Mouse (Mus musculus) layer of hippocampus, postnatal 36 days (tissue): ENCODE results near the gene Hexim2. TPM values are rescaled to one million over a fixed set of nuclear protein-coding genes. Genes with fewer than 3 reads are reported as not detected.
A peak's percentile ranks its signal among the peaks of the same experiment; 100 is the strongest.

Experiments used
- DNase-seq, 2 experiments: peaks; one replicate each; pipeline ENCODE4 v3.0.0; 2022
- total RNA-seq, 2 experiments: library from RNA; stranded (reverse); gene quantifications; 2 replicates each; pipeline ENCODE4 v1.2.3; 2021

Gene Hexim2
- total RNA-seq: 10 to 100 TPM; 14.8 to 14.9 TPM

DNA sequence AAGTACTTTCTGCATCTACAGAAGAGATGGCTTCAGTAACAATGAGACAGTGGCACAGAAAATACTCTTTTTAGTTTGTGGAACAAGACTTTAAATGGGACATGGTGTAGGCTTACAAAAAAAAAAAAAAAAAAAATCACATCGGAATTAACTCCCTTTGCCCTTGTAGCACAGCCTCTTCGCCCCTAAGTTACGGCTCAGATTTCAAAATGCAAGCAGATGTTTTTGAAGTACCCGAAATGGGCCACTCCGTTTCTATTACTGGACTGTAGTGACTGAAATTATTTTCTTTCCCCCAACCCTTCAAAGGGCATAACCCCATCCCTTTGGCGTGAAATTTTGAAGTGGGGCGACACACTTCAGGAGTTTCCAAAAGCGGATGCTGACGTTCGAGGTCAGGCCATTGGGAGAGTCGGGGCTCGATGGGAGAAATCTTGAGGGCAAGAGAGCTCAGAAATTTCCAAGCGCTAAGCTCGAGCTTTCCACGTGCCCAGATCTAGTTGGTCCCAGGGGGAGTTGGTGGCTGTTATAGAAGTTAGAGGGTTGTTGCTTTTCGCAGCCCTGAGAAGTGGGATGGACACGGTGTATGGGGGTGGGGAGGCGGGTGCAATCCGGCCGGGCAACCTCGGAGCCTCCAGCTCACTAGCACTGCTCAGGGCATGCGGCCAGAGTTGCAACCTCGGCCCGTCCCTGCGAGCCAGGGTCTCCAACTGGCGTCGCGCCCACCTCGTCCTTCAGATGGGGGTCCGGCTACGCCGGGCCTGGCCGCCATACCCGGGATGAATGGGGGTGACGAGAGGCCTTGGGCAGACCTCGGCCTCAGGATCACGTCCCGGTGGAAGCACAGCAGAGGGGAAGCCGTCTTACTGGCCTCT is at the start of gene Hexim2:
Gene Hexim2, plus strand, starts transcription at position 729 of the 875 bp plus-strand sequence.
- peak in 1 of 2 experiments; percentile 65 for DNase-seq

DNA sequence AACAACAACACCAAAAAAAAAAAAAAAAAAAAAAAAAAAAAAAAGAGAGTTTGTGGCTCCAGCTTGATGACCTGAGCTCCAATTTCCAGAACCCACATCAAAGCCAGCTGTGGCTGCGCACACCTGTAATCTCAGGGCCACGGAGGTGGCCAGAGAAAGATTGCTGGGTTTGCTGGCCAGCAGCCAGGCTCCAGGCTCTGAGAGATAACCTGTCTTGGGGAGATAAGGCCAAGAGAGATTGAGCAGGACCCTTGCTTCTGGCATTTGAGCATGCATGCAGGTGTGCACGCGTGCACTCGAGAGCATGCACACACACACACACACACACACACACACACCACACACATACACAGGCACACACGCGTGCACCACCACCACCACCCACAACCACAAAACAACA is 38.9 kb upstream of the Hexim2 start:
- DNase-seq: peak in 1 of 2 experiments; percentile 1

DNA sequence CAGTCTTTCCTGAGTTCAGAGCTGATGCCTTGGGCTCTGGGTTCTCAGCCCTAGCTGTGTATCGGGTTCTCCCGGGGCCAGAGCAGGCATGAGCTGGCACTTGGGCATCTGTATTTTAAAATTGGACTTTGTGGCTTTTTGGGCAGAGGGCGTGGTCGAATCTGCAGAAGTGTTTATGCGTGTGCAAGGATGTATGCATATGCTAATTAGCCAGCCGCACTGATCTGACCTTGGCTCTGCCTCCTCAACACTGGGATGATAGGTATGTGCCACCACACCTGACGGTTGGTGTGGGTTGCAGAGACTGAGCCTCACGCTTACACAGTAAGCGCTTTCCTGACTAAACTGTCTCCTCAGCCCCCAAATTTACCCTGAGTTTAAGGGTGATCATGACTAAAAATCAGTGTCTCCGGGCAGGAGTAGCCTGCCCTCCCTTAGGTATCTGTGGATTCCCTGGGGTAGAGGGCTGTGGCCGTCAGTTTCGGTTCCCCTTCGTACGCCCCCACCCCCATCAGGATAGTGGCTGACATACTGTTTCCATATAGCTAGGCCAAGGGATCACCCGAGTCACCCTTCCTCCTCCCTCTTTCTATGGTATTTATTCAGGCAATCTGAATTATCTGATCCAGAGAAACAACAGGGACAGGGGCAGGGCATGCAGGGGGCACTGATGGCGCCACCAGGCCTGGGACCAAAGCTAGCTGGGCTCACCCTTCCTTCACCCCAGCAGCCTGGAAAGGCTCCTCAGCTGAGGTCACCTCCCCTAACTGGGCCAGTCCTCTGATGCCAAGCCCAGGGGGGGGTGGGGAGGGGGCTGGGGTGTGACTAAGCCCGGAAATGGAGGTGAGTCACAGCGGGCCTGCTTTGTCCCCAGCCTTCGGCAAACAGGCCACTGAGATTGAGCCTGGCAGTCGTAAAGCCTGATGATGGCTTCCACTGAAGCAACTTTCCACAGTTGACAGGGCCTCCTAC is 38.1 kb upstream of the Hexim2 start:
- DNase-seq: peak in 1 of 2 experiments; percentile 1

DNA sequence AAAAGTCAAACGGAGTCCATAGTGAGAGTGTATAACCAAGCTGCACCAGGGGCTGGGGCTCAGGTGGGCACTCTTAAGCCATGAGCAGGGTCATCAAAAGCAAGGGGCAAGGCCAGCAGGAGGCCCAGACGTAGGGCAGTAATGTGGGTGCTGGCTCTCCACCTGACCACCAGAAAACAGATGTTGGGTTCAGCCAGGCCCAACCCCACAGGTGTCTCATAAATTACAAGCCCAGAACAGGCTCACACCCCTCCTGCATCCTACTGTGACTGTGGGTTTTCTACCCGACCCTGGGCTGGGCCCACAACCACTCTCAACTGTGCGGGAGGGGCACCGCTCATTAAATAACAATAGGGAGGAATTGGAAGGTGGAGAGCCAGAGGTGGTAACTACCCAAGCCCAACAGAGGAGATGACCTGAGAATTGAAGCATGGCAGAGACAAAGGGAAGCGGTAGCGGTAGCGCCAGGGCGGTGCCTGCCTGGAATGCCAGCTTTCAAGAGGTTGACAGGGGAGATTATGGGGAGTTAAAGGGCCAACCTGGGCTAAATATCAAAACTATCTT is 37.0 kb upstream of the Hexim2 start:
- DNase-seq: peak in 1 of 2 experiments; percentile 2

DNA sequence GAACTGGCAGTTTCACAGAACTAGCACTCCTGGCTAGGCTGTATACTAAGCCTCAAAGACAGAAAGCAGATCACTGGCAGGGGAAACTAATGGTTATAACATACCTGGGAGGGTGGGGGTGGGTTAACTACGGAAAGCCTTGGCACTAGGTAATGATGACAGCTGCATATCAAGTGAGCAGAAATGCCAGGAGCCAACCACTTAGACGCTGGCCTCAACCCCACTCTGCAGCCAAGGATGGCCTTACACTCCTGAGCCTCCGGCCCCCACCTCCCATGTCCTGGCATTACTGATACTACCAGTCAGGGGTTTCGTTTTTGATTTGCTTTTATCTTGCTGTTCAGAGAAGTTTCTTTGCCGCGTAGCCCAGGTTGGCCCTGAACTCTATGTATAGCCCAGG is 36.4 kb upstream of the Hexim2 start:
- no peak for DNase-seq

DNA sequence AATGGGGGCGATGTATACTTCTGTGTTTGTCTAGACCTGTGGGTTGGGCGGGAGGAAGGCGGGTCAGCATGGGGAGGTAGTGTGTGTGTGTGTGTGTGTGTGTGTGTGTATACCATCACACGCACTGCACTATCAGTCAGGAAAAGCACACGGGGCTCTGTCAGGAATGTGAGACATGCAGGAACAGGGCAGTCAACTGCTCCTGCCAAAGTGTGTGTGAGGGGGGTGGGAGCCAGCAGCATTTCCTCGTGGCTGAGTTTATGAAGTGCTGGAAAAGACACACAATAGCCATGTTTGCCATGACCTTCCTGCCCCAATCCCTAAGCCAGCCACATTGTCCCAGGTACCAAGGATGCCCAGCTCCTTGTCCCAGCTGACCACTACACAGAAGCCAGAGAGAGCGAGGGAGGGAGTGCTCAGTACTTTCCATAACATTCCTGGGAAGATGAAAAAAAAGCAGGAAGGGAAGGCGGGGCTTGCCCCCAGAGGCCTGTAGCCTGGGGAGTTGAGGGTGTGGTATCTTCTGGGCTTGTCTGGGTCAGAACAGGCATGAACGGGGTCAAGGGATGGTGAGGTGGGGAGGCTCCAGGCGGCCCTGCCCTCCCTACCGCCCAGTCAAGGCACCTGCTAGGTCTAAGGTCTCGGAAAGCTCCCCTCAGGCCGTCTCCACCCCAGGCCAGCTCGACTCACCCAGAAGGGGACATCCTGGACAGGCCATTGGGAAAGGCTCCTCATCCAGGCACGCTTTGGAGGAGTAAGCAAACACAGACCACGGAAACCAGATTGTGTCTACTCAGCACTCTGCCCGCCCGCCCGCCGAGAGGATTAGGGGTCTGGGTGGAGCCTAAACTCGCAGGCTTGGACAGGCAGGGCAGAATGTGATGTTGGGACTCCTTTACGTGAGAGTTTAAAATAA is 35.0 kb upstream of the Hexim2 start:
- DNase-seq: no peak

DNA sequence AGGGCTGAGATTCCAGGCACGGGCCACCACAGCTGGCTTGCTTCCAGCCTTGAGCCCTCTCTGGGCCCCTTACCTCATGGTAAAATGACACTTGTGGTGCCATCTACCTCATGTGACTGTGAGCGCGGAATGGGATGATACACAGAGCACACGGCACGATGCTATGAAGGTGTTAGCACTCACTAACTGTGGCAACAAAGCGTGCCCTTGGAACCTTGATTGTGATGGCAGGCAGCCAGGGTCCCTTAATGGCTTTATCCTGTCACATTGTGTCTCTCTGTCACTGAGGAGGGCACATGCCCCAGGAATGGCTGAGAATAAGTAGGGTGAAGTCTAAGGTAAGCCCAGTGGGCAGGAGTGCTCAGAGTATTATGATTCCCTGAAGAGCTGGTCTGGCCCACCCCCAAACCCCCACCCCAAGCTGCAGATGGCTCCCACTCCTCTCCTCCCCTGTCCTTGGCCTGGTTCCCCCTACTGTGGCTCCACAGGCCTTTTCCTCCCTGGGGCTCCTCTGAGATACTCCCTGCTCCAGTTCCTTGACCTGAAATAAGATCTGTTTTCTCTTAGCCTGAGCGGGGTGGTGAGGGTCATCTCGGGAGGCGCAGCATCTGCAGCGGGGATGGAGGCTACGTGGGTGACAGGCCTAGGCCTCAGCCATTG is 33.6 kb upstream of the Hexim2 start:
- no peak for DNase-seq

DNA sequence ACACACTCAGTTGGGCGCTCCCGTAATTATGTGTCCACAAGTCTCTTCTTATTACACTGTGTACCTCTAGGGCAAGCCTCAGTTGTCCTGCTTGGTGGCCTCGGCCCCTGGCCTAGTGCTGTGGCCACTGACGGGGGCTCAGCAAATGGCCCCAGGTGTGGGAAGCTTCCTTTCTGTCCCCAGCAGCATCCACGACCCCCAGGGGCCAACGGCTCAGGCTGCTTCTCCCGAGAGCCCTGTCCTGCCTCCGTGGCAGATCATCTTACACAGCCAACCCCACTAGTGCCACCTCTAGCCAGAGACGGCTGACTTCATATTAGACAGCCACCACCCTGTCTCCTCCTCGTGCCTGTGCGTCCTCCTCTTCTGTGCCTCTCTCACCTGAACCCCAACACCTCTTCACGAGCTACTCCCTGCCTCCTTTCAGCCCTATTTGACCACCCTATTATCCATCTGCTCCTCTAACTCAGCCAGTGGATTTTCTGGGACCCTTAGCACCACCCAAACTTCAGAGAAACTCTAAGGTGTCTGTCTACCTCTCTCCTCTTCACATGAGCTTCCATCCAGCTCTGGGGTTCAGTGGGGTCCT is 32.8 kb upstream of the Hexim2 start:
- no peak for DNase-seq

DNA sequence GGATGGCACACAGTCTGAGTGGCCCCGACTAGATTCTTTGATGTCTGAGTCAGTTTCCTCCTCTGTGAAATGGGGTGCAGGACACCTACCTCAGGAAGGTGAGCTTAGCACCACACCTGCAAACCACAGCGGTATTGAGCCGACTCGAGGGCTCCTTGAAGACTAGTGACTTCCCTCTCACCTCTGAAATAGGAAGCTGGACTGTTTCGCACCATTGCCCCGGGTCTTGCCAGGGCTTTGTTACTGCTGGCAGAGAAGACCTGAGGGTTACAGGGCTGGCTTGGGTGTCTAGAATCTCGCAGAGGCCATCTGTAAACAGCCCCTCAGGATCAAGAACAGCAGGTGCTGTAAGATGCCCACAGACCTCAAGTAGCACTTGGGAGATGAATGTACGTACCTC is 31.9 kb upstream of the Hexim2 start:
- DNase-seq: no peak

DNA sequence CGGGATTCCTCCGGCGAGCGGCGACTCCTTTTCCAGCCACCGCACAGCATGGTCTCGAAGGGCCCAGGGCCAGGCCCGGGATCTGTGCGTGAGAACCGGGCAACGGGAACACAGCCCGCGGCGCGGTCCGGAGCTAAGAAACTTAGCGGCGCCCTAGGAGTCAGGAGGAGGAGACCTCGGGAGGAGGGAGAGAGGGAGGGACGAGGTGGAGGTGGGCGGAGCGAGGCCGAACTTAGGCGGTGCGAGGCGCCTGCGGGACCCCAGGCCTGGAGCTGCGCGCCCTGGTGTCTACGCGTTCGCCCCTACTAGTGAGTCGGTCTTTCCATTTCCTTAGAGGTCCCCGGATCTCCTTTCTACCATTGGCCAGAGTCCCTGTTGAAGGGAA is 30.8 kb upstream of the Hexim2 start, which contains the start of the genes Plcd3 and Acbd4:
Gene Plcd3, minus strand, starts transcription at position 178 of the 385 bp plus-strand sequence.
Gene Acbd4, plus strand, starts transcription at position 202 of the 385 bp plus-strand sequence.
- DNase-seq: peak; percentile 70 to 75

DNA sequence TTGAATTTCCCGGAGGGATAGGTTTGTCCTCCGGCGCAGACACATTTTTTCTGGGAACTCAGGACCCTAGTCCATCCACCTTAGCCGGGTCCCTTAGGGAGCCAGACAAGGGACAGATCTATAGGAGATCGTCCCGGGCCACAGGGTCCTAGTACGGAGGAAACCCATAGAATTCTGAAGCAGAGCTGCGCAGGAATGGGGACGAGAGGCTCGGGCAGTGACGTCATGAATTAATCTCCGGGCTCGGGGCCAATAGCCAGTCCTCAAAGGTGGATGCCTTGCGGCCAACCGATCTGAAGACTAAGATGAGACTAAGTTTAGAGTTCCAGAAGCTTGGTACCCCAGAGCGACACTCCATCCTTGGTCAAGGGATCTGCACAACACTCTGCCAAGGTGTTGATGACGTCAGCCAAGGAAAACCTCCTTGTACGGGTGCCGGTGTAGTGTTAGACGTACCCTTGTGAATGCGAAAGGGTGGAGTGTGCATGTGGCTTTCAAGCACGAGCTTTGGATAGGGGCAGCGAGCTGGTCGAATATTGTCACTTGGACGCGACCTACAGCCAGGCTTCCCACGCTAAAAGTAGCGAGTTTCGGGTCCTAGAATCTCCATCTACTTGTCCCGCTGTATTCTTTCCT is 30.2 kb upstream of the Hexim2 start:
- DNase-seq: peak; percentile 62 to 68

DNA sequence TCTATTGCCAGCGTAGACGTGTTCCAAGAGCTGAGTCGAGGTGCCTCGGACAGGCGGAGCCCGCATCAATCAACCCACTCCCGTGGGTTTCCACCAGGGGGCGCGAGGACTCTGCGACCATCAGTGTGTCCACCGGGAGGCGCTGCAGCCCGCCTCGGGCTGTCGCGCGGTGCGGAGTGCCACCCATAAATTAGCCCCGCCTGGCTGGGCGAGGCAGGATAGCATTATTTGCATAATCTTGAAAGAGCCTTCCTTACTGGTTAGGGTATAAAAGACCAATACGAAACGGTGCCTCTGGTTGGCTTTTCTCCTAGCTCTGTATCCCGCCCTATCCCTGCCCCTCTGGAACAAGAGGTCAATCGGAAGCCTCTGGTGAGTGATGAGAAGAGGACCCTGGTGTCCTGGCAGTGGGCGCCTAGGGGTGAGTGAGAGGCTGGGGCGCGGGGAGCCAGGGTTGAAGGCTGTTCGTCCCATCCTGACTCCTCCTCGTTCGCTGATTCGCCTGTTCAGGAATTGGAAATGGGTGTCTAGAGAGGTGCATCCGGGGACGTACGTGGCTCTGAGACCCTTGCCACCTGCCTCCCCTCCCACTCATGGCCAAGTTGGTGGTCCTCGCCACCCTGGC is 29.4 kb upstream of the Hexim2 start:
- peak; percentile 97 to 98 for DNase-seq

DNA sequence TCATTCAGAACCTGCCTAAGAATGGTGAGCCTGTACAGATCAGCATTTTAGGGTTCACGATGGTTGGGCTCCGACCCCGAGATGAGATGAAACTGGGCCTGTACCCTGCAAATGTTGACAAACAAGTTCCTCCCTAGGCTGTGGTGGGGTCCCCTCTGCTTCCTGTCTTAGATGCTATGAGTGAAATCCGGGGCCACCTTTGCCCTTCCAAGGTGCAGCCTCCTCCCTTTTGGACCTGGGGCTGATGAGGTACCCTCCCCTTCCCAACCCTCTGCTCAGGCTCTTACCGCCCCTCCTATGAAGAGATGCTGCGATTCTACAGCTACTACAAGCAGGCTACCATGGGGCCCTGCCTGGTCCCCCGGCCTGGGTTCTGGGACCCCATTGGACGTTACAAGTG is 28.6 kb upstream of the Hexim2 start:
- DNase-seq: no peak

DNA sequence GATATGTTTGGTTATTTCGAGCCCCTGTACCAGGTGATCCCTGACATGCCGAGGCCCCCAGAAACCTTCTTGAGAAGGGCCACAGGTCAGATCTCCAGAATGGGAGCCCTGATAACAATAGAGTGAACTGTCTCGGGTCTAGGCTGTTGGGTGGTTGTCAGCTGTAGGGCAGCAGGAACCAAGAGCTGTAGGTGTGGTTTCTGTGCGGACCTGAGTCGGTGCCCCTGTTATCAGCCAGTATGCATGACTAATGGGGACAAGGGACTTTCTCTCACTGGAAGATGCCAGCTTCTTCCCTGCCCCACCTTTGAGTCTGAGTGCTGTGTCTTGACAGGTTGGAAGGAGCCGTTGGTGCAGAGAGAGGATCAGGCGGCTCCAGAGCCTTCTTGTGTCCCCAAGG is 27.8 kb upstream of the Hexim2 start:
- no peak for DNase-seq

DNA sequence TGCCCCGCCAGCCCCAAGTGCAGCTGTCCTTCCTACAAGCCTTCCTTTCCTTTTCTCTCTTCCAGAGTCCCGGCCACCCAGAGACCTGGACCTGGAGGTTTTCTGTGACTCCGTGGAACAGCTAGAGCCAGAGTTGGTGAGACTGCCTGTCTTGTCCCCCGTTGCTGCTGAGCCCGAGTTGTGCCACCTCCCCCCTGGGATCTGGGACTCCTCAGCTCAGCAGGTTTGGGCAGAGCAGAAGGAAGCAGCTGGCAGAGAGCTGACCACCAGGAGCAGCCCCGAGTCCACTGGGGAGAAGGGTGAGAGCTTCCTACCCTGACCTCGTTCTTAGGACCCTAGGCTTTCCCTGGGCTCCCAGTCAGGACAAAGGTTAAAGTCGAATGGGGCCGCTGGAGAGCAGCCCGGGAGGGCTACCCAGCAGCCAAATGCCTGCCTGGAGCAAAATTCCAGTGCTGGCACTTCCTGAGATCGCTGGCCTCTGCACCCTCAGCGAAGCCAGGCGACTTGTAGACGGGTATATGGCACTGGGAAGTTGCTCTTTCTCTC is 27.0 kb upstream of the Hexim2 start:
- DNase-seq: no peak

DNA sequence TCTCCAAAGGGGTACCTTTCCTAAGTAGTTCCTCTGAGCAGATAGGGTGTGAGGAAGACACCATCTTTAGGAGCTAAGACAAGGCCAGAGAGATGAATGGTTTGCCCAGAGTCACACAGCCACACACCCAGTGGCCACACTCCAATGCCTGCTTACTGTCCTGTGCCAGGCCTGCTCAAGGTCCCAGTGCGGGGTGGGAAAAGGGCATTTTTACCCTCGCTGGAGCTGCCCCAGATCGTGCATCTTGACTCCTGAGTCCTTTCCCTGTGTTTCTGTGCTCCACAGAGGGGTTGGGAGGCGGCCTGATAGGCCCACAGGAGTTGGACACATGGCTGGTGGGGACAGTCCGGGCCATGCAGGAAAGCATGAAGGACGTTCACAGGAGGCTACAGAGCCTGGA is 26.4 kb upstream of the Hexim2 start:
- DNase-seq: no peak

DNA sequence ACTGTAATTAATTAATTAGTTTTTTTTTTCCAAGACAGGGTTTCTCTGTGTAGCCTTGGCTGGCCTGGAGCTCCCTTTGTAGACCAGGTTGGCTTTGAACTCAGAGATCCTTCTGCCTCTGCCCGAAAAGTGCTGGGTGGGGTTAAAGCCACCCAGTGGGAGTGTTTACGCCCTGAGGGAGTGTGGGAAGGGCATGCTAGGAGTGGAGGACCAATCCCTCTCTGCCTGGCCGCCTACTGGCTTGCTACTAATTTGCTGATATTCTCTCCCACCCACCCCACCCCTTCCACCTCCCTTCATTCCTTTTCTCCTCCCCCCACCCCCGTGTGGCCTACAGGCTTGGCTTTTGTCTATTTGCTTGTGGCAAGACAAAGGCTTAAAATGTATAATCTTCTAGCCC is 25.8 kb upstream of the Hexim2 start:
- no peak for DNase-seq

DNA sequence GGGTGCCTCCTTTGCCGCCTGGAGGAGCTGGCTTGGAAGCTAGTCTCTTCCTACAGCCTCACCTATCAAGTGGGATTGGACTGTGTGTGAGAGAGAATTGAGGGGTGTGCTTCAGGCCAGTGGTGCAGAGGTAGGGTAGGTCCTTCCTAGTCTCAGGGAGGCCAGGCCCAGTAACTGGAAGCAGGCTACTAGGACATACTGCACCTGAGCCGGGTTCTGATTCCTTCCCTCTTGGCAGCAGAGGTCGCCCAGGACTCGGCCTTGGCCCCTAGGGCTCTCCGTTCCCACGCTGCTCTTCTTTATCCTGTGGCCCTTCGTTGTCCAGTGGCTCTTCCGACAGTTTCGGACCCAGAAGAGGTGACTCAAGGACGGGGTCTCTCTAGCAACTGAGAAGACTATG is 20.9 kb upstream of the Hexim2 start:
- no peak for DNase-seq

DNA sequence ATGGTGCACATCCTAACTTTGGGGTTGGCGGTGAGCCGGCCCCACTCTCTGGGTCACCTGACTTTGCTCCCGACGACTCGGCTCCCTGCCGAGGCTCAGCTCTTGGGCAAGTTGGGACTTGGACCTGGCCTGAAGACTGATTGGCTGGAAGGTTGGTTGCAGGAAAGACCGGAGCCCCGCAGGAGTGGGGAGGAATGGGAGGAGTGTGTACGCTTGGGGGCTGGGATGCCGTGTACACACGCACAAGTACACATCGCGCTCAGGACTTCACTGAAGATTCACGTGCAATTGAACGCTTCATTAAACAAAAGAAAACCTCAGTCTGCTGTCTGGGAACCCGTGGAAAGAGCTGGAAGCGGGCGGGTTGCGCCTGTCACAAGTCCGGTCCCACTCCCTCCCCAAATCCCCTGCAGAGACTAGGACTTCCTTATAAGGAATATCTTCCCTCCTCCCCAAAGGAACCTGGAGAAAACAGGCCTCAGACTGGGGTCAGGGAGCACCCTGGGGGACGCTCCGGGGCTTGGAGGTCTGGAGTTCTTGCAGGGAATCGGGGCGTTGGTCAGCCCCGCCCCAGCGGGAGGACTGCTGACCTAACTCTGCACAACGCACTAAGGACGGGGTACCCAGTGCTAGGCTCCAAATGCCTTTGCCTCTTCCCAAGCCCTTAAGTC is 20.2 kb upstream of the Hexim2 start:
- peak in 1 of 2 experiments; percentile 43 for DNase-seq
